Mouse (Mus musculus): ENCODE results near the gene Tmem221.

Gene Tmem221

DNA sequence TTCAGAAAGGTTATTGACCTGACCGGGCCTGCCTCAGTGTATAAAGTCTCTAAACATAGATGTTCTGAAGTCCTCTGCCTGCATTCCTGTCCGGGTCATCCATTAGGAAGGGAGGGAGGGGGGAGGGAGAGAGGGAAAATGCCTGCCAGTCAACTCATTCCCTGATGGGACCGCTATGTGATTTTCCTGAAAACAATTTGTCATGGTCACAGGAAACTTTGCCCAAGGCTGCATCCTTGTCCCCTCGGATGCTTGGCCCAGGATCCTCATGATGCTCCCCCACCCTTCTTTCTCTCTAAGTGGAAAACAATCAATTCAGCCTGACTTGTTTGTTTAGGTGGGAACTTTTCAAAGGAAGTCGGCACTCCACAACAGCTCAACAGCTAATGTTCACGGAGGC is 41.9 kb downstream of the Tmem221 start:
- CTCF ChIA-PET: no interaction called here

GRCm38 (mm10) chr8:71515043-71515442 is 43.6 kb downstream of the Tmem221 start:
- CTCF ChIA-PET: no interaction called here

DNA sequence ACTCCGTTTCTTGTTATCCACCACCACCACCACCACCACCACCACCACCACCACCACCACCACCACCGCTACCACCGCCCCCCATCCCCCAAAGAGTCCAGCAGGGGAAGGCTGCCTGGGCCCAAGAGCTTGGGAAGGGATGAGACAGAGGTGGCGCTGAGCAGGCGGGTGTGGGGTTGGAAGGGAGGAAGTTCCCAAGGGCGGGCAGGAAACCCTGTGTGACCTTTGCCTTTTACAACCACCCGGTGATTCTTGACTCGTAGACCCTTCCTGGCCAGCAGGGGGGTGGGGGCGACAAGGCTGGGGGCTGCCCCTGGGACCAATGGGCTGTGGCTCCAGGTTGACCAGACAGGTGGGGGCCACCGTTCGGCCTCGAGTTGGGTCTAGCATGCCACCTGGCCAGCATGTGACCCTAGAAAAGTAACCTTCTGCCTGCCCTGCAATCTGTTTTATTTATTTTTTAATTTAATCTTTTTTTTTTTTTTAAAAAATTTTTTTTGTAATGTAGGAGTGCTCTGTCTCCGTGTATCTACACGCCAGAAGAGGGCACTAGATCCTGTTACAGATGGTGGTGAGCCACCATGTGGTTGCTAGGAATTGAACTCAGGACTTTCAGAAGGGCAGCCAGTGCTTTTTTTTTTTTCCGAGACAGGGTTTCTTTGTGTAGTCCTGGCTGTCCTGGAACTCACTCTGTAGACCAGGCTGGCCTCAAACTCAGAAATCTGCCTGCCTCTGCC is 45.5 kb downstream of the Tmem221 start:
- CTCF ChIA-PET: interaction anchor here (0.6 kb wide), 2 partner anchors 11 to 14 kb away, joined by 4 to 13 read pairs; no protein-coding TSS in a partner anchor

GRCm38 (mm10) chr8:71511644-71512043 is 47.0 kb downstream of the Tmem221 start, which contains the start of gene Plvap:
Gene Plvap (minus strand): TSS chr8:71511752.
- CTCF ChIA-PET: interaction anchor here (0.6 kb wide), 1 partner anchor 623 kb away, joined by 3 read pairs; no protein-coding TSS in a partner anchor

- CTCF ChIA-PET: no interaction called here
These were observed 49.4 kb downstream of the Tmem221 start for GRCm38 (mm10) chr8:71509316-71509715.

DNA sequence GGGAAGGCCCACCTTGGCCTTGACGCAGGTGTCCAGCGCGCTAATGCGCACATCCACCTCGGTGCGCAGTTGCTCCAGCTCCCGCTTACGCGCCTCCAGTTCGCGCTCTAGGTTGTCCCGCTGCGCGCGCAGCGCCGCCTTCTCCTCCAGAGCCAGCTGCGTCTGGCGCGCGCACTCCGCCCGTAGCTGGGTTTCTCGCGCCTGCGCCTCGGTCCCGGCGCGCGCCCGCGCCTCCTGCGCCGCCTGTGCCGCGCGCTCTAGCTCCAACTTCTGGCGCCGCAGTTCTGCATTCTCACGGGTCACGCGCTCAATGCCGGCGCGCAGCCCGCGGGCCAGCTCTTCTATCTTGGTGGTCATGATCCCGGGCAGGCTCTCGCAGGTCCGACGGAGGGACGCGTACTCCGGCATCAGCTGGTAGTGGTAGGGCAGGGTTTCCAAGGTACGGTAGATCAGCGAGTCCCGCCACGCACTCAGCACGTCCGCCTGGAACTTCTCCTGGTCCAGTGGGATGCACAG is 51.0 kb downstream of the Tmem221 start:
- CTCF ChIA-PET: no interaction called here

GRCm38 (mm10) chr8:71505979-71506378 is 52.7 kb downstream of the Tmem221 start:
- CTCF ChIA-PET: no interaction called here

DNA sequence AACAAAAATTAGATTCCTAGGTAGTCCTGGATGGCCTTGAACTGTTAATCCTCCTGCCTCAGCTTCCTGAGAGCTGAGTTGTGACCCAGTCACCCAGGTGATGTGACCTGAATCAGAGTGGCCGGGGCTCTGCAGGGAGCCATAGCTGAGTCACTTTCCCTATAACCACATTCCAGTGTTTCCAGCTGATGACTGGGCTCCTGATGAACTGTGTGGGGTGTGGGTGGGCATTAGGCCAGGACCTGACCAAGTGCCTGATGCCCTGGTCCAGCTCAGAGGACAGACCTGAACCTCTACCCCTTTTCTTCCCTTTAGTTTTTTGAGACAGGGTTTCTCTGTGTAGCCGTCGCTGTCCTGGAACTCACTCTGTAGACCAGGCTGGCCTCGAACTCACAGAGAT is 53.3 kb downstream of the Tmem221 start:
- CTCF ChIA-PET: no interaction called here

GRCm38 (mm10) chr8:71504349-71504748 is 54.3 kb downstream of the Tmem221 start:
- CTCF ChIA-PET: no interaction called here
